Mouse (Mus musculus): Measurements from ENCODE around the gene Nr2f2. TPM values are rescaled to one million over a fixed set of nuclear protein-coding genes. Genes with fewer than 3 reads are reported as not detected.
A peak's percentile ranks its signal among the peaks of the same experiment; 100 is the strongest.

Nr2f2 gene
- total RNA-seq, 2 experiments from 2014 or later: 59.5 to 66.7 TPM

GRCm38 (mm10) chr7:70366808-70367095, 217 bp upstream of the Nr2f2 start:
- no peak for DNase-seq (ENCODE audit: low spot score in 2 of 2)

GRCm38 (mm10) chr7:70365401-70365811, 1.1 kb downstream of the Nr2f2 start:
- peak; percentile 46 to 68 for DNase-seq (ENCODE audit: low spot score in 2 of 2)

GRCm38 (mm10) chr7:70364798-70365197, 1.7 kb downstream of the Nr2f2 start:
- DNase-seq (ENCODE audit: low spot score in 2 of 2): peak in 1 of 2 experiments; percentile 17

- no peak for DNase-seq (ENCODE audit: low spot score in 2 of 2)
These were observed 3.2 kb downstream of the Nr2f2 start for GRCm38 (mm10) chr7:70363351-70363750.

GRCm38 (mm10) chr7:70362526-70363170, 3.9 kb downstream of the Nr2f2 start:
- peak in 1 of 2 experiments; percentile 18 for DNase-seq (ENCODE audit: low spot score in 2 of 2)

- DNase-seq (ENCODE audit: low spot score in 2 of 2): peak; percentile 83 to 88
These were observed 4.9 kb downstream of the Nr2f2 start for GRCm38 (mm10) chr7:70361383-70362364.

GRCm38 (mm10) chr7:70360611-70361382, 5.7 kb downstream of the Nr2f2 start:
- DNase-seq (ENCODE audit: low spot score in 2 of 2): peak; percentile 30 to 50

- peak; percentile 27 to 50 for DNase-seq (ENCODE audit: low spot score in 2 of 2)
These were observed 6.5 kb downstream of the Nr2f2 start for GRCm38 (mm10) chr7:70359791-70360581.

GRCm38 (mm10) chr7:70358848-70359591, 7.5 kb downstream of the Nr2f2 start:
- DNase-seq (ENCODE audit: low spot score in 2 of 2): peak; percentile 57 to 63

GRCm38 (mm10) chr7:70358020-70358847, 8.3 kb downstream of the Nr2f2 start:
- peak; percentile 52 to 58 for DNase-seq (ENCODE audit: low spot score in 2 of 2)

GRCm38 (mm10) chr7:70357516-70358019, 9.0 kb downstream of the Nr2f2 start:
- DNase-seq (ENCODE audit: low spot score in 2 of 2): no peak

GRCm38 (mm10) chr7:70356691-70357515, 9.6 kb downstream of the Nr2f2 start:
- peak; percentile 10 to 20 for DNase-seq (ENCODE audit: low spot score in 2 of 2)

GRCm38 (mm10) chr7:70355691-70356568, 10.6 kb downstream of the Nr2f2 start:
- DNase-seq (ENCODE audit: low spot score in 2 of 2): peak in 1 of 2 experiments; percentile 10

GRCm38 (mm10) chr7:70355357-70355620, 11.2 kb downstream of the Nr2f2 start:
- no peak for DNase-seq (ENCODE audit: low spot score in 2 of 2)

GRCm38 (mm10) chr7:70354606-70355356, 11.8 kb downstream of the Nr2f2 start:
- DNase-seq (ENCODE audit: low spot score in 2 of 2): peak; percentile 10 to 19

GRCm38 (mm10) chr7:70353151-70353550, 13.4 kb downstream of the Nr2f2 start:
- peak in 1 of 2 experiments; percentile 15 for DNase-seq (ENCODE audit: low spot score in 2 of 2)

All from layer of hippocampus, postnatal 10 days (tissue).